Mouse (Mus musculus) ES-Bruce4 (cell line): ENCODE results near the gene Olfr1205.

ENCODE experiments used
- CTCF ChIP-seq: IDR thresholded peaks from one replicate; pipeline ENCODE4 v1.8.1; 2011; ENCODE audit warnings: low read depth, low read length
- EP300 ChIP-seq: IDR thresholded peaks from 2 replicates; pipeline ENCODE4 v1.6.1; 2011; ENCODE audit warnings: low read depth, low read length; ENCODE audit not compliant: insufficient read depth
- POLR2A ChIP-seq: IDR thresholded peaks from one replicate; pipeline ENCODE4 v1.8.1; 2011; ENCODE audit warnings: low read length; ENCODE audit not compliant: insufficient read depth

DNA sequence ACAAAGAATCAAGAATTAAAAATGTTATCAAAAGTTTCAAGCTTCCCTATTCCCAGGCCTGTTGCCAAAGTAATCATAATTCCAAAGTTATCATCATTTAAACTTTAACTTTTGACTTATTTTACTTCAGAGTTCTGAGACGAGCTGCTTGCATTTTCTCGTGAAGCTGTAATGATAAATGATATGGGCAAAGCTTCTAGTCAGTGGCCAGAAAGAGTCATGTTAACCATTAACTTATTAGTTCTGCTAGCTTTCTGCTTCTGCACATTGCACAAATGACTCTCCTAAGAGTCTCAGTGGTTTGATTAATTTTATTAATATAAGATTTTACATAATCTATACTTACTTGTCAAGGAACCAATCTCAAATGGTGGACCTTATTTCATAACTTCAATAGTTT, 8.9 kb downstream of the Olfr1205 start:
- no peak for TF ChIP-seq EP300
- no peak for TF ChIP-seq CTCF
- TF ChIP-seq POLR2A = no peak
